Mouse (Mus musculus) spleen, postnatal 10 days (tissue): Measurements from ENCODE around the gene Gm20538.

ENCODE experiments used
- DNase-seq, 2 experiments: peaks; one replicate each; pipeline ENCODE4 v3.0.0; 2021 to 2022; ENCODE audit warnings: low spot score in 2 of 2

Gm20538 gene

DNA sequence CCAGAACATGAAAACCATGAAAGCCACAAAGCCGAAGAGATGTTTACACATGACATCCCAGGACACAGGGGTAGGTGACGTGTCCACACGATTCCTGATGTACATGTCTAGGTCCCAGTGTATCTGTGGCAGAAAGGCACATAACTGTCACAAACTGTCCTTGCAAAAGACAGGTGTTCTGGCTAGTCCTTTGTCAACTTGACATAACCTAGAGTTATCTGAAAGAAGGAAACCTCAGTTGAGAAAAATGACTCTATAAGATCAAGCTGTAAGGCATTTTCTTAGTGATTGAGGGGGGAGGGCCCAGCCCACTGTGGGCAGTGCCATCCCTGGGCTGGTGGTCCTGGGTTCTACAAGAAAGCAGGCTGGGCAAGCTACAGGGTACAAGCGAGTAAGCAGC, at the start of gene Gm20538:
Gene Gm20538 (minus strand): TSS at position 101 of the 400 bp plus-strand sequence.
- DNase-seq = no peak

DNA sequence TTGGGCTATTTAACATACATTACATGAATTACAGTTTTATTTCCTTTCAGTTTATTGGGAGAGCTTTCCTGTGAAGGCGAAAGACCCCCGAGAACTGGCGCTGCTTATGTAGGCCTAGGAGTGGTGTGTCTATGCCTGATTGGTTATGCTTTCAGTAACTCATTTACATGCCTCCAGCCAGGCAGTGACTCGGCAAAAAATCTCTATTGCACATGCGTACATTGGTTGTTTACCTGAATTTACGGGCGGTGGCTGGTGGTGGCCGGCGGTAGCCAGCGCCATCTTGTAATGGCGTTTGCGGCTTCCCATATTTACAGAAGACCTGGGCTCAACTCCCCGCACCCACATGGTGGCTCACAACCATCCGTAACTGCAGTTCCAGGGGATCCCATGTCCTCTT, 41.5 kb upstream of the Gm20538 start:
- no peak for DNase-seq

DNA sequence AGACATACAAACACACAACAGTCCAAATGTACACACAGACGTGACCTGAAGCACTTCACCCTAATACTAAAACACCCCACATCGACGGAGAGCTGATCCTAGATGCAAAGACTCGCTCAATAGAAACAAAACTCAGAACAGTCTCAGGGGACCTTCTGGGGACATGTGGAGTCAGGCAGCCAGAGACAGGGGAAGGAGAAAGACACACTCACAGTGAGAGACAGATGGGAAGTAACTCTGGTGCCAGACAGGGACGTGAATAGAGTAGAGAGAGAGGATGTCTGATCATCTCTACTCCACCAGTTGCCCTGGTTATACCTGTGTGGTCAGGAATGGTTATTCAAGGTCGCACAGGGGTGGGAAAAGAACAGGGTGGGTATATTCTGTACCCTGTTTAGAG, 39.0 kb upstream of the Gm20538 start:
- DNase-seq = no peak

DNA sequence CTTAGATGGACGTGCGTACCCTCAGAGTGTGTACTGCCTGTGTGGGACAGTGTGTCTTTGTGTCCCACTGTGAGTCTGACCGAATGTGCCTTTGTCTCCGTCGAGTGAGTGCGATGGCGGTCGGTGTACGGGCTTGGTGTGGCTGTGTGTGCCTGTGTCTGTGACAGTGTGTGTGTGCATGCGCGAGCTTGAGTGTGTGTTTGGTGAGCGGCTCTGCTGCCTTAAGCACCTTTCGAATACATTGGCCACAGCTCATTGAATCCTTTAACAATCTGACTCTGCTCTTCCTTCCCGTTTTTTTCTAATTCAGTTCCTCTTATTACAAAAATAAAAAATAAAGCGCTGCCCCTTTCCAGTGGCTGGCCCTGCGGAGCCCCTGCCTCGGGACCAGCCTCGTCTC, 38.4 kb upstream of the Gm20538 start:
- DNase-seq = peak in 1 of 2 experiments; percentile 38

DNA sequence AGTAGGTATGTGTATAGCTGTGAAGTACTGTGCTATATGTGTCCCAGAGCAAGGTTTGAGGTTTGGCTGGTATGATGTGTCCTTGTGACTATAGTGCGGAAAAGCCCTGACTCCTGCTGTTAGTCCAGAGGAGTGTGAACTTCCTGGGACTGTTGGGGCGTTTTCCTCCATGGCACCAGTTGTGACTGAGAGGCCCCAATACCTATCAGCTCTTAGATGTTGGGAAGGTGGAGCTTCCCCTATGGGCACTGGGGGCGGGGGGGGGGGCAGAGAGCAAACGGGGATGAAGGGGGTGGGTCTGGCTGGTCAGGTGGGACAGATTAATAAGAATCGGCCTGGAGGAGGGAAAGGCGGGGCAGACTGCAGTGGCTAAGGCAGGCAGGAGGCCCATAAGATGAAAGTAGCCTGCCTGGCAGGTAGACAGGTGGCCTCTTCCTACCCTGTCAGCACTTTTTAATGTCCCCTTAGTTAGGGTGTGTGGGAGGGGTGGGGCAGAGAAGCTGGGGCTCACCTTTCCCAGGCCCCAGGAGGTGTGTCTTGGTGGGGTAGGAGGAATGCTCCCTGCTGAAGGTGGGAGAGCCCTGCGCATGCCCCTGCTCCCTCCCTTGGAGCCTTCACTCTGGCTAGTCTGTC, 37.1 kb upstream of the Gm20538 start:
- no peak for DNase-seq

DNA sequence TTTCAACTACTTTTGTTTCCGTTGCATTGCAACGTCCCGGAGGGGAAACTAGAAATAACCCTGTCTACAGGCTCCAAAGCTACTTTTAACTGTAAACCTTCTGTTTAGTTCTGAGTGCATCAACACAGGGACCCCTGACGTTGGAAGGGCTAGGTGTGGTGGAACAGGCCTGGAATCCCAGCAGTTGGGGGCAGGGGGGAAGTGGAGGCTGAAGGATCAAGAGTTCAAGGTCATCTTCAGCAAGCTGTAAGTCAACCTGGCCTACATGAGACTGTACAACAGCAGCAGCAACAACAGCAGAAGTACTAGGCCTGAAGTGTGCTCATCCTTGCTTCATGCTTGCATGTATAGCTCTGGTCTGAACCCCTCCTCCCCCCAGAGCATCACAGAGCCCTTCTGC, 35.4 kb upstream of the Gm20538 start:
- DNase-seq = no peak

DNA sequence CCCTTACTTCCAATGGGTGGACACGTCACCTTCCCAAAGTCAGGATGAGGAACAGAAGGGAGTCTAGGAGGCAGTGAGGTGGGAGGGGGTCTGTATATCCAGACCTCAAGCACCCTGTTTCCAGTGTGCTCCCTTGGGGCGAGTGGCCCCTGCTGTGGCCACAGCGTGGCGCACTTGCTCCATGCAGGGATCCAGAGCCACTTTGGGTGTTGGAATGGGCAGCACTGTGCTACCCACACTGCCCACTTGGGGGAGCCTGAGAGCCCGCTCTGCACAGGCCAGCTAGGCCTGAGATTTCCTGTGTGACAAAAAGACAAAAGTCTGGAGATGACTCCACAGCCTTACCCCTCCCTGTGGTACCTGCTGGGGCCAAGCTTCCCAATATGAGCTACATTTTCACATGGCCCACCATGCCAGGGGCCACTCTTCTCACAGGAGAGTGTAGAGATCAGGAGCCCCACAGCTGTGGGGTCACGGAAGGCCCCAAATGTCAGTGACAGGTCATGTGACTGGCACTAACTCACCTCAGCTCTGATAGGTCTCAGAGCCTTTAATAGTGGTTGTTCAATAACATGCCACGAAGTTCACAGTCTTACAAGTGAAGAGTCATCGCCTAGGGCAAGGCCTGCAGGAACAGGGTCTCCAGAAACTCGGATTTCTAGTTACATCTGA, 30.1 kb upstream of the Gm20538 start:
- DNase-seq = peak; percentile 77 to 92

DNA sequence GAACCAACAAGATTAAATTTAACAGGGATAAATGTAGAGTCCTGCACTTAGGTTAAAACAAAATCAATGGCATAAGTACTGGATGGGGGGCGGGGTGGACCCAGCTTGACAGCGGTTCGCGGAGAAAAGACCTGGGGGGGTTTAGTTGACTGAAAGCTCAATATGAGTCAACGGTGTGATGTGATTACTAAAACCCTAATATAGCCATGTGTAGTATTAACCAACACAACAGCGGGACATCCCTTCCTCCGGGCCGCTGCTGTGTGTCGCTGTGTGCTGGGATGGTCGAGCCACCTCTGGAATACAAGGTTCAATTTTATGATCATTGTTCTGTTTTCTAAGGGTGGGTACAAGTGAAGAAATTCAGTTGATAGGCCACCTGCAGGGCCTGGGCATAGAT, 29.5 kb upstream of the Gm20538 start:
- DNase-seq = no peak

DNA sequence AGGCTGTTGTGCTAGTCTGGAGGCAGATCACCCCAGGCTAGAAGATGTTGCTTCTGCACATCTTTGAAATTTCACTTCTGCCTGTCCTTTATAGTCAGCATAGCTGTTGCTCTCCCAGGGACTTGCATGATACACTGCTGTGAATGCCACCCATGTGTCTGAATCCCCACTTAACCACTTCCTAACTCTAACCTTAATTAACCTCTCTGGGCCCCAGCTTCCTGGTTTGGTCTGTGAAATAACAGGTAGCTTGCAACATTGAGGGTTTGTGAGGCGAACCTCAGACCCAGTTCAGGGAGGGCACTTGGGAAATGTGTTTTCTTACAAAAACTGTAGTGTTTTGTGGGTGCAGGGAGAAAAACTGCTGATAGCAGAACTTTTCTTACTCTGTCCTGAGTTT, 25.4 kb upstream of the Gm20538 start:
- DNase-seq = no peak

DNA sequence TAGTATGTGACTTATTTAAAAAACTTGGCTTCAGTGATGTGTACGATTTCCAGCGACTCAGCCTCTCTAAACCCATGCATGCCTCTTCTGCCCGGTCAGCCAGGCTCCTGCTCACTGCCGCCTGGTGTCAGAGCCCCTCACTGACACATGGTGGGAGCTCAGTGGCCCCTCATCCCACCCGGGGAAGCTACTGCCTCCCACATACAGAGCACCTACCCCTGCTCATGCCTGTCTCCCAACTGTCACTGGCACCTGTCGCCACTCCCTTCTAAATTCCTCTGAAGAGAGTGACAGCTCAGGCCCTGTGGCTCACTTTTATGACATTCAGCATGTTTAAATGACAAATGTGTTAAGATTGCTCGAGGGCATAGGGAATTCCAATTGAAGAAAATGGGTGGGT, 23.6 kb upstream of the Gm20538 start:
- no peak for DNase-seq

DNA sequence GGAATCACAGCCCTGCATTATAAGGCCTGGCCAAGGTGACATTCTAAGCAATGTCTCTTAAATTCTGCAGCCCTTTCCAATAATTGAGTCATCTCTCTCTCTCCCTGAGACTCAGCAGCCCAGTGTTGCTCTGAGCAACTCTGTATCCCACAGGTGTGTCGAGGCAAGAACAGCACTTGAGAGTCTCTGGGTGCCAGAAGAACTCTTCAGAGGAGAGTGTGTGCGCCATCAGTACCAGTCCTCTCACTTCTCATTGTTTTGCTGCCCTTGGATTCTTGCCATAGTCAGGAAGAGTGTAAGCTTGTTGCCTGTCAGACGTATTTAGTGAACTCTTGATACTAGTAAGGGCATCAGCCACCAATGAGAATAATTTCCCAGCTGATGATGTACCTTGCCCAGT, 15.1 kb upstream of the Gm20538 start:
- no peak for DNase-seq

DNA sequence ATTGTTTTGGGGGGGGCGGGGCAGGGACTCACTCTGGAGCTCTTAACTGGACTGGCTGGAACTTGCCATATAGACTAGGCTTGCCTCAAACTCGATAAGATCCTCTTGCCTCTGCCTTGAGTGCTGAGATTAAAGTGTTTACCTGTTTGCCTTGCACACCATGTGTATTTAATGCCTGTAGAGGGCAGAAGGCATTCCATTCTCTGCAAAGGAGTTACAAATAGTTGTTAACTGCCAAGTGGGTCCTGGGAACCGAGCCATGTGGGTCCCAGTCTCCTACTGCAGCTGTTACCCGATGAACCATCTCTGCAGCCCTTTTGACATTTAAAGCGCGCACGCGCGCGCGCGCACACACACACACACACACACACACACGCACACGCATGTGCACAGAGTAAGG, 11.4 kb upstream of the Gm20538 start:
- no peak for DNase-seq

DNA sequence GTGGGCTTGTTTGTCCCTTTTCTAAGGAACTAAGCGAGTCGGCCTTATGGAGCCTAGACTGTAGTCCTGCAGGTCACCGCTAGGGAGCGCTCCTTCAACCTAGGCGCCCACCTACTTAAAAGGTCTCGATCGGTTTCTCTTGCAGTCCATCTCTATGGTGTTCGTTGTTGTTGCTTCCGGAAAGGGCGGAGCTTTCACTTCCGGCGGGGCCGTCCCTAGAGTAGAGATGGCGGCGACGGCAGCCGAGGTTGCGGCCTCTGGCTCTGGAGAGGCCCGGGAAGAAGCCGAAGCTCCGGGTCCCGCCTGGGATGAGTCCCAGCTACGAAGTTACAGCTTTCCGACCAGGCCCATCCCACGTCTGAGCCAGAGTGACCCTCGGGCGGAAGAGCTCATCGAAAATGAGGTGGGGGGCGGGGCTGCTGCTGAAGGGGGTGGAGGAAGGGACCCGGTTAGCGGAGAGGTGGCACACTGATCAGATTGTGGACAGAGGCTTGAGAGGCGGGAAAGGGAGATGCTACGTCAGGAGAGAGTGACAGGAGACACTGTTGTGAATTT, 10.1 kb upstream of the Gm20538 start, which contains the start of gene Hif1an:
Gene Hif1an (plus strand): TSS at position 199 of the 555 bp plus-strand sequence.
- DNase-seq = peak; percentile 91 to 95

DNA sequence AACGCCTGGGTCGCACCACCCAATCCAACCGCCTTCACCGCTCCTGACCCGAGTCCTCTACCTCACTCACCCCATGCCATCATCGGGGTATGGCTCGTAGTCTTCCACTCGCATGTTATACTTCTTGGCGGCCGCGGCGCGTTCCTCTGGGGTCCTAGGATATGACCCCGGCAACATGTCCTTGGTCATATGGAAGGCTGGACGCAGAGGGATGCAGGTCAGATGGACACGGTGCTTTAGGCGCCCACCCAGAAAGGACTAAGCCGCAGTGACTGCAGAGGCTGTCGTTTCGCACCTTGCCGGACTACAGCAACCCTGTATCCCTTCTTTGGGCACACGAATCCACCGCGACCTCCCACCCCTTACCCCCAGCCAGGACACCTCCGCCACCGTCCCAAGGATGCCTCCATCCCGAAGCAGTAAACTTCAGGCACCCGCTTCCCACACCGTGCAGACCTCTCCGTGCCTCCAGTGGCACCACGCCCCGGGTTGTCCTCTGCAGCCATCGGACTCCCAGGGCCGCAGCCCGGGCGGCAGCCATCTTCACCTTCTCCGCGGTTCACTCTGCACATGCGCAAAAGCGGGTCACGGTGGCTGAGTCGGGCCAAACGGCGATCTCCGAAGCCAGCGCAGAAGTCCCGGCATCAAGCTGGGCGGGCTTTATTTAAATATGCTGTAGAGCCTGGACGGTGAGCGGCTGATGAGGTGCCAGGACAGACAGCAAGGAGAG, 2.4 kb upstream of the Gm20538 start, which contains the start of gene Ndufb8:
Gene Ndufb8 (minus strand): TSS at position 580 of the 730 bp plus-strand sequence.
- DNase-seq = peak; percentile 94 to 97

DNA sequence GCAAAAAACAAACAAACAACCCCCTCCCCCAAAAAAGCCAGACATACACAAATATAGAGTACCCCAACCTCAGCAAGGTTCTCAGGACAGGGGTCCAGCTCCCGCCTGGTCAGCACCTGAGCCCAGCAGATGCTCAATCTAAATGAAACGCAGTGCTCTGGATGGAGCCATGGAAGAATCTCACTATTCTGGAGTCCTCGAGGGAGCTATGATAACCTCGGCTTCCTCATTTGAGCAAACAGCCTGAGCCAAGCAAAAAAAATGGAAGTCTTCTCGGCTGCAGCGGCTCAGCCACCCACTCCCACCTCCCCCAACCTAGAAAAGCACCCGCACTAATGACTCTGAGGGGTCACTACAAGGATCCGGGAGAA, 1.8 kb upstream of the Gm20538 start:
- DNase-seq = no peak

DNA sequence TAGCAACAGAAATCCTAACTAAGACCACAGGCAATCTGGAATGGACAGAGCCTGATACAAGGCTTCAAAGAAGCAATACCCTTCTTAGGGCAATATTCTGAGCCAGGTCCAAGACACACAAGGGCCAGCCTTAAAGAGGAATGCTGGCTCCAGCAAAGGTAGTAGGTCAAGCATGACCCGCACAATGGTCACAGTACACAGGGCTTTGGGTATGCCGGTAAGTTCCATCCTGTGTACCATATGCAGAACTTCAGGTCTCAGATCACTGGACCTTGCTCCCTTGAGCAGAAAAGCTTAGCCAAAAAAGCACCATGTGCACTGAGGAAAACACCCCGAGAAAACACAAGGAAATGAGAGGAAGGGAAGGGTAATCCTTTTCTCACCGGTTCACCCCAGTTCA, 655 bp upstream of the Gm20538 start:
- DNase-seq = no peak

DNA sequence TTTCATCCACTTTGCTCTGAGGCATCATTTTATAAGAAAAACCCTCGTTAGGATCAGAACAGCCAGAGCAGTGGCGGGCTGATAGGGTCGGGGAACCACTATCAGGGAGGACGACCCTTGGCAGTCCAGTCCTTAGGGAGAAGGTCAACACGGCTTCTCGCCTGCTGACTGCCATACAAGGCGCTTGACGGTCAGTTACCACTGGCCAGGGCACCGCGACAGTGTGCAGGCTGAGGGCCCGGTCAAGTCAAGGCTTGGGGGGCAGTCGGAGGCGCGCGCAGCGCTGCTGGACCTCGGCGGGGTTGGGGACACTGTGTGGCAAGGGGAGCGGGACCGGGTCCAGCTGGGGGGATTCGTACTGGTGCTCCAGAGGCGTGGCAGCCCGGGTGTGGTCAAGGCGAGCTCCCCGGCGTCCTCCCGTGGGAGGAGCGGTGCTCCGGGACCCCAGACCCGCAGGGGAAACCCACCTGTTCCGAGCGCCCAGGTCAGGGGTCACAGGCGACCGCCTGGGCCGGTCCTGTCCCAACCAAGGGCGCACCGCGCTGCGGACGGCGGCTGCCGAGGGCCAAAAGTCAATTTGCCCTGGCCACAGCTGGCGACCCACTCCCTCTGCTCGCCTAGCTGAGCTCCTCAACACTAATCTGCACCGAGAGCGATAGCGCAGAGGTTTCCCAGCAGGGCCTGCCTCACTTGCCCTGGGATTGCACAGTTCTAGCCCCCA, 7.2 kb downstream of the Gm20538 start, which contains the start of gene Sec31b:
Gene Sec31b (minus strand): TSS at position 544 of the 721 bp plus-strand sequence.
- peak; percentile 22 to 56 for DNase-seq

DNA sequence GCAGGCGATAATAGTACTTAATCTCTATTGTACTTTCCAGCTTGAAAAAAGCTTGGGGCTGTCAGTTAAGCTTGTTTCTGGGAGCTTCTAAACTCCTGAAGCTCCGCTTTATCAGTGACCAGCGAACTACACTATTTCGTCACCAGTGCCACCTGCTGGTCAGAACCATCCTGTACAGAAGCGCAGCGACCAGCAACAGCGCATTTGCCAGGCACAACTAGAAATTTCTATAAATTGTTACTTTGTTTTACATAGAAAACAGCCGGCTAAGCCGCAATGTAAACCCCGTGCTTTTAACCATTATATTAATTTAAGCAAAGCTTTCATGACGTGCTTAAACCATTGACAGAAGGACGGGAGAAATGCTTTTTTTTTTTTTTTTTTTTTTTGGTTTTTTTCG, 7.9 kb downstream of the Gm20538 start:
- peak; percentile 54 to 87 for DNase-seq

DNA sequence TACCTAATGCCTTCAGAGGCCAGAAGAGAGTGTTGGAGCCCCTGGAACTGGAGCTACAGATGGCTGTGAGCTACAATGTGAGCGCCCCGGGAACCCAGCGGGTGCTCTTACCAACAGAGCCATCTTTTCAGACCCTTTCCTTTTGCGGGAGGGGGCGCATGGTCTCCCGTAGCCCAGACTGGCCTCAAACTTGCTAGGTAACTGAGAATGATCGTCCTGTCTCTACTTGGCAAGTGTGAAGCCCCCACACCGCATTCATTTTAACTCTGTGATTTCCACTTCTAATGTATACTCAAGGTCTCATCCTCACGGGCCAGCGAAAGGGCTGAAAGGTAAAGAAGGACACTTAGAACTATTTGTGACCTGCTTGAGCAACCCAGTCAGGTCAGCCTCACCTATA, 8.3 kb downstream of the Gm20538 start:
- DNase-seq = no peak

DNA sequence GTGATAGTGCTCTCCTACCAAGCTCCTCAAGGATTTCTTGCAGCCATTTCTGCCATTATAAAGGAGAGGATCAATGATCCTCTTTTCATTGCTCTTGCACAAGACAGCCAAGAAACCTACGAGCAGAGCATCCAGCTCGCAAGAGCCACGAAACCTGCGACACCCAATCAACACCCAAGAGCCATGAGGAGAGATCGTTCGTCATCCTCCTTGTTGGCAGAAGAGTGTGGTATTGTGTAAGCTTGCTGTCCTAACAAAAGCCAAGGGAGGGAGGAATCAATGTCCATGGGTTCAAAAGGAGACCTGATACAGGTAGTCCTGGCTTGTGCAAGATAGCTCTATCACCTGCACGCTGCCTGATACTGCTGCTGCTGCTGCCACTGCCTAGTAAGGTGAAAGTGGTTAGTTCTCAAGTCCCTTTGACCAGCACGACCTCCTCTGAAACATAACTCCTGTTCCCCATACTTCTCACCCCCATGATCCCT, 9.9 kb downstream of the Gm20538 start:
- no peak for DNase-seq

DNA sequence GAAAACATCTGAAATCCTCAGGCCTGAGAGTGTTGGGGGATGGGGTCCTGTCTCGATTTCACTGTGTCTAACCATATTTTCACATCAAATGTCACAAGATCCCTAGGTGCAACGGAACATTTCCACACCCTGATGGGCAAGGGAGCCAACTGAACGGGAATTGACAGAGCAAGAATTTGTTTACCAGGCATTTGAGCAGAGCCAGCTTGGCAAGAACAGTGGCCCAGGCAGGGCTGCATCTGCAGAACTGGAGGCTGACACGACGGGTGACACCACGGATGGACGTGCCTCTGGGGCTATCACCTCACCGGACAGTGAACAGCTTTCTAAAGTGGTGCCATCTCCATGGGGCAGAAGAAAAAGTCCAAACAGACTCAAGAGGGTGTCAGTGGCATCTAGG, 15.2 kb downstream of the Gm20538 start:
- no peak for DNase-seq

DNA sequence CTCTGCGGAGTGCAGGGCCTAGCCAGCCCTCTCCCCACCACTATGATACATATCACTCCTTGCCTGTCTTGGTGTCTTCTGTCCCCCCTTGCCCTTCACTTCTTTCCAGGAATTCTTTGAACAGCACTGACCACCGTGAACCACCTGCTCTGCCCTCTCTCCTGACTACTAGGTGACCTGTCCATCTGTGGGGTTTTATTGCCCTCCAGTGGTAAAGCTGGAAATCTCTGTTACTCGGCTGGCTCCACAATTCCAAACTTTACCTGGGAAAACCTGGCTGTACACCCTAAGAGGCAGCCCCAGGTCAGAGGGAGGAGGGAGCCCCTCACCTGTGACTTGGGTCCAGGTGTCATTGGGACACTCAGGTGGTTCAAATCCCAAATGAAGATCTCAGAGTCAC, 17.3 kb downstream of the Gm20538 start:
- DNase-seq = no peak
